Mouse (Mus musculus) erythroblast, embryonic 14.5 days (primary cell): ENCODE results near the gene Eya2.

Experiments
- GATA1 ChIP-seq: IDR thresholded peaks from 2 replicates; pipeline ENCODE4 v1.6.1; 2012; ENCODE audit warnings: low read length, inconsistent platforms, mixed read lengths
- TAL1 ChIP-seq: IDR thresholded peaks from 3 replicates; pipeline ENCODE4 v1.6.1; 2012; ENCODE audit warnings: low read length, inconsistent platforms, mixed read lengths

DNA sequence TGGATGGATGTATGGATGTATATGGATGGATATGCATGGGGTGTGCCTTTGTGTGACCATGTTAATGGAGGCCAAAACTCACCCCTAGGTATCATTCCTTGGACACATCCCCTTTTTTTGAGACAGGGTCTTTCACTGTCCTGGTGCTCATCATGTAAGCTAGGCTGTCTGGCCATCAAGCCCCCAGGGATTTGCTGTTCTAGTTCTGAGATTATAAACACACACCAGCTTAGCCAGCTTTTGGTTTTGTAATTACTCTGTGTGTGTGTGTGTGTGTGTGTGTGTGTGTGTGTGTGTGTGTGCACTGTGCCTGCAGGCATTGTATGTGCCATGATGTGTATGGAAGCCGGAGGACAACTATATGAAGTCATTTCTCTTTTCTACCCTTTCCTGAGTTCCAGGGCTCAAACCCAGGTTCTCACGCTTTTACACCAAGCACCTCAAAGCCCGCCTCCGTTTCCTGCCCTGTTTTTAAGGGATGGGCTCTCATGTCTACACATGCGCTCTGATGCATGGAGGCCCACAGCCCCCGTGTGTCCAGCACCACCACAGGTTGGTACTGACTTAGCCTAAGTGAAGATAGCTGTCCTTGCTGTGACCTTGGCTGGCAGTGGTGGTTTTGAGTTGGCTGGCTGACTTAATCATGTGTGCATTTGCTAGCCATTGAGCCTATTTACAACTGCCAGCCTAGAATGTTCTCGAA is 16.9 kb downstream of the Eya2 start:
- TF ChIP-seq TAL1: no peak
- no peak for TF ChIP-seq GATA1
